Mouse (Mus musculus): Measurements from ENCODE around the gene Epb41l4b.

The Epb41l4b gene

DNA sequence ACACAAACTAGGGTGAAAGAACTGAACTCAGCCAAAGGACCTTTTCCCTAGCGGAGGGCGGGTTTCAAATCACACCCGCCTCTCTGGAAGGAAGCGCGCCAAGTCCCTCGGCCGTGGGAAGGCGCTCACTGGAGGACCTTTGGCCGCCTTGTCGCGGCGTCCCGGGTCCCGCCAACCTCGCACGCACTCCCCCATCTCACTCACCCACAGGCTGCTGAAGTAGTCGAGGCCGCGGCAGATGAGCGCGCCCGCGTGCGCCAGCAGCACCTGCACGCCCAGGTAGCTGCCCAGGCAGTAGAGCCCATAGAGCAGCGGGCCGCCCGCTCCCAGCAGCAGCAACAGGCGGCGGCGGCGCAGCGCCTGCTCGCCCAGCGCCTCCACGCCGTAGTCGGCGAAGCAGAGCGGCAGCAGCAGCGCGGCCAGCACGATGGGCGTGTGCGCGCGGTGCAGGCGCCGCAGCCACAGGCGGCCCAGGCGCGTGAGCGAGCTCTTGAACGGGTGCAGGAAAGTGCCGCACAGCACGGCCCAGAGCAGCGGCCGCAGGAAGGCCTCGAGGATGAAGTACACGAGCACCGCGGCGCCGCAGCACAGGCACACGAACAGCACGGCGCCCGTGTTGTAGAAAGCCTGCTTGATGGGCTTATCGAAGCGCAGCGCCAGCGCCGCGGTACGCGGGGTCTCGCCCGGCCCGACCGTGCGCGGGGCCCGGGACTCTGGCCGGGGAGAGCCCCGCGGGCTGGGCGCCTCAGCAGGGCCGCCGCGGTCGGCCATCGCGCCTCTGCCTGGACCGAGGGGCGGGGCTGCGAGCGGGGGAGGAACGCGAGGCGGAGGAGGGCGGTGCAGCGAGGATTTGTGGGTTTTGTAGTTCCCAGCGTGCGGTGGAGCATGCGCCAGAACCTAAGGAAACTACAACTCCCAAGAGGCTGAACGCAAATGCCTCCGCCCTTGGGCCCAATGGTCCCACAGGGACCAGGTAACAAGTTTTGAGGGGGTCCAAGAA is 196.3 kb downstream of the Epb41l4b start, which contains the start of gene Tmem245:
TSS of gene Tmem245 (minus strand) at position 797 of the 1,000 bp plus-strand sequence.
- DNase-seq (ENCODE audit: low spot score in 2 of 2): peak; percentile 82 to 88

DNA sequence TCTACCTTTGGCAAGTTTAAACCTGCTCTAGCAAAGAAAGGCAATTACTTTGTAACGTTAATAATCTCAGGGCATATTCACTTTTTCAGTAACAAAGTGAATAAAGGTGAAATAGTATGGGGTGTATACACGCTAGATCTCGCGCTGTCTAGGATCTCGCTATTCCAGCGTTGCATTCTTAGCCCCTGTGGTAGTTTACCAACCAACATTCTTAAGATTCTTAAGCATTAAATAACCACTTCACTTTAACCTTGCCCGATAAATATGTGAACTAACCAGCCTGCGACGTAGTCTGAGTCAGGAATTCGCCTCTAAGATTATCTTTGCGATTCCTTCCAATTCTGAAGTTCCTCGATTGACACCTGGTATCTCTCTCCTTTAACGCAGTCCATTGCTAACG is 197.1 kb downstream of the Epb41l4b start:
- no peak for DNase-seq (ENCODE audit: low spot score in 2 of 2)

DNA sequence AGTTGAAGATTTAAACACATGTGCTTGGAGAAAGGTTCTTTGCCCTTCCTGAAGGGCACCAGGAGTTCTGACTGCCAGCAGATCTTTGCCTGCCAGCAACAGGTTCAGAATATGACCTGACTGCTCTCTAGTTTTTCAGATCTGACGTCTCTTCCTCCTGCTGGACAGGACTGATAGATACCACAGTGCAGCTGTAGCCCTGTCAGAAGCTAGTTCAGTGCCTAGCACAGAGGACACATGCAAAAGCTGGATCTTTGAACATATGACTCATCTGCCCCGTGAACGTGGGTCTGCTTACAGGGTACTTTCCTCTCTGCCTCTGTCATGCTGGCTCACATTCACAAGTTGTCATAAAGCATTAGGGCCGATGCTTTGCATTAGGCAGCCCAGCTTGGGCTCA is 199.0 kb downstream of the Epb41l4b start:
- no peak for DNase-seq (ENCODE audit: low spot score in 2 of 2)

DNA sequence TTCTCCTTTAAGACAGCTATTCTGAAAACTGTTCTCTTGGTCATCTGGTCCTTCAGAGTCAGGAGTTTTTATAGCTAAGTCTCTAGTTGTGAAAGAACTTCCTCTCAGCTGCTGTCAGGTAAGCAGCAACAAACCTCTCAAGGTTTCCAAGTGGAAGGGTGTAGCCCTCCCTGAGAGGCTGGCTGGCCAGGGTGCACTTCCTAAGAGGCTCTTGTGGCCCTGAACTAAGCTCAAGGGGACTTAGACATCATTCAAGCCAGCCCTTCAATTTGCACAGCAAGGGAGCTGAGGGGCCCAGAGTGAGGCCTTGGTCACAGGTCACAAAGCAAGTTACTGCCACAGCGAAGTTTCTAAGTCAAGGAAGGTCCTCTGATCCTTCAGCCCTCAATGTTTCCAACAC is 200.0 kb downstream of the Epb41l4b start:
- no peak for DNase-seq (ENCODE audit: low spot score in 2 of 2)

- DNase-seq (ENCODE audit: low spot score in 2 of 2): no peak
Measured at GRCm38 (mm10) chr4:56942567-56942966, 200.7 kb downstream of the Epb41l4b start.

All from thymus, postnatal 10 days (tissue).